Mouse (Mus musculus) thymus, adult 2 months (tissue): Measurements from ENCODE around the gene Traip.

Experiments
- CTCF ChIP-seq: fragments of 200-500 bp; IDR thresholded peaks from 2 replicates; pipeline ENCODE4 v1.5.1; 2012; ENCODE audit warnings: mild to moderate bottlenecking, control low read depth, low read length, moderate library complexity, borderline replicate concordance; ENCODE audit not compliant: control insufficient read depth, poor library complexity, insufficient read depth; ENCODE audit errors: extremely low read depth
- POLR2A ChIP-seq: fragments of 200-500 bp; IDR thresholded peaks from 2 replicates; pipeline ENCODE4 v1.6.1; 2012; ENCODE audit warnings: mild to moderate bottlenecking, low read length, control low read depth, moderate library complexity; ENCODE audit not compliant: control insufficient read depth, poor library complexity, insufficient read depth; ENCODE audit errors: extremely low read depth

GRCm38 (mm10) chr9:107932221-107932620 is 17.7 kb upstream of the Traip start:
- TF ChIP-seq CTCF: no peak
- no peak for TF ChIP-seq POLR2A
